Mouse (Mus musculus) limb, embryonic 14.5 days (tissue): ENCODE results near the gene Atp11a. TPM values are rescaled to one million over a fixed set of nuclear protein-coding genes. Genes with fewer than 3 reads are reported as not detected.

Experiments used
- ATAC-seq: fragments of 200-750 bp; cut with Nextera tagmentation; 2 replicates; pipeline ENCODE4 v1.8.0; 2017; ENCODE audit warnings: low read depth, moderate number of reproducible peaks, moderate TSS enrichment; ENCODE audit not compliant: low FRiP score
- DNase-seq: peaks from one replicate; pipeline ENCODE4 v3.0.0-alpha.2; 2015; ENCODE audit warnings: low spot score
- H3K27ac ChIP-seq: fragments of 300-500 bp; sonication (generic); replicated peaks from 2 replicates; pipeline ENCODE4 v1.5.1; 2014; ENCODE audit warnings: low read depth, mild to moderate bottlenecking, low read length, moderate library complexity, mixed read lengths
- H3K27me3 ChIP-seq: fragments of 300-500 bp; sonication (generic); 2 replicates; pipeline ENCODE4 v1.6.1; 2014; ENCODE audit warnings: low read length, mixed read lengths; ENCODE audit not compliant: control insufficient read depth, insufficient read depth
- H3K36me3 ChIP-seq: fragments of 300-500 bp; sonication (generic); 2 replicates; pipeline ENCODE4 v1.6.1; 2014; ENCODE audit warnings: mild to moderate bottlenecking, low read length, moderate library complexity, mixed read lengths; ENCODE audit not compliant: control insufficient read depth, insufficient read depth
- H3K4me1 ChIP-seq: fragments of 300-500 bp; sonication (generic); 2 replicates; pipeline ENCODE4 v1.6.1; 2014; ENCODE audit warnings: antibody characterized with exemption, low read length, mixed read lengths; ENCODE audit not compliant: control insufficient read depth, insufficient read depth
- H3K4me2 ChIP-seq: fragments of 300-500 bp; sonication (generic); replicated peaks from 2 replicates; pipeline ENCODE4 v1.6.1; 2014; ENCODE audit warnings: low read depth, mild to moderate bottlenecking, low read length, moderate library complexity; ENCODE audit not compliant: severe bottlenecking
- H3K4me3 ChIP-seq: fragments of 300-500 bp; sonication (generic); replicated peaks from 2 replicates; pipeline ENCODE4 v1.5.1; 2014; ENCODE audit warnings: low read length
- H3K9ac ChIP-seq: fragments of 300-500 bp; sonication (generic); 2 replicates; pipeline ENCODE4 v1.6.1; 2014; ENCODE audit warnings: mild to moderate bottlenecking, low read depth, low read length, moderate library complexity; ENCODE audit not compliant: severe bottlenecking
- H3K9me3 ChIP-seq: fragments of 300-500 bp; sonication (generic); 2 replicates; pipeline ENCODE4 v1.6.1; 2016; ENCODE audit warnings: low read length; ENCODE audit not compliant: control insufficient read depth
- POLR2A ChIP-seq: fragments of 200-500 bp; IDR thresholded peaks from 2 replicates; pipeline ENCODE4 v1.8.0; 2012; ENCODE audit warnings: inconsistent platforms, mild to moderate bottlenecking, moderate library complexity, borderline replicate concordance; ENCODE audit not compliant: insufficient read depth, insufficient read length; ENCODE audit errors: extremely low read depth
- WGBS: fragments of 180-500 bp; shearing (Covaris S2); extraction: QIAGEN DNeasy Blood & Tissue Kit; methylation state at CpG from one replicate; pipeline ENCODE4 v1.1.7; 2014; 5-methylcytosine and 5-hydroxymethylcytosine counted together
- polyA plus RNA-seq, 2 experiments: library from polyadenylated mRNA; depleted of rRNA in 1 of 2; stranded (reverse) in 1 of 2; unstranded in 1 of 2; fragments of >200 nt; fragmentation: Nextera tagmentation in 1 of 2; extraction: Ambion mirVana in 1 of 2; gene quantifications; 2 replicates each; pipeline versions ENCODE4 v1.2.1 to v1.2.3; 2012 to 2014

The Atp11a gene
- polyA plus RNA-seq, 2 experiments: 26.0 to 81.8 TPM

DNA sequence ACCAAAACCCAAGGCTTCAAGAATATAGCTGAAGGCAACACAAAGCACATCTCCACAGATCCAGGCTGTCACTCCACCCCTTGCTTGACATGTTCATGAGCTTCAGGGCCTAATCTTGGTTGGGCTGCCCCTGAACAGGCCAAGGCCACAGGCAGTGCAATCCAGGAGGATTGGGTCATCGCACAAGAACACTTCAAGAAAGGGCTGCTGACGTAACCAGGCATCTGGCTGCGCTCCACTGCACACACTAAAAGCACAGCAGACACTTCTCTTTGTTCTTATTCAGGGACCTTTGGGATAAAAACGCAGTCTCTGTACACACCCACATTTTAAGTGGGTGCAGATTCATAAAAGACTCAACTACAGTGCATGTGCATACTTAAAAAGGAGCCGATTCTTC lies 26.0 kb upstream of the Atp11a start:
- Histone ChIP-seq H3K4me1 (no peaks in the 10 kb centered on the region), H3K4me3 (no peak overlapping the region), H3K9me3 (no peaks in the 10 kb centered on the region), H3K4me2 (no peak overlapping the region), H3K27ac (no peak overlapping the region), H3K36me3 (no peaks in the 10 kb centered on the region), H3K27me3 (no peaks in the 10 kb centered on the region), H3K9ac (no peak overlapping the region)
- no peak for DNase-seq
- 65% methylated on average over 5 of the region's 5 CpGs for WGBS
- TF ChIP-seq POLR2A: no peak
- ATAC-seq: no peak

DNA sequence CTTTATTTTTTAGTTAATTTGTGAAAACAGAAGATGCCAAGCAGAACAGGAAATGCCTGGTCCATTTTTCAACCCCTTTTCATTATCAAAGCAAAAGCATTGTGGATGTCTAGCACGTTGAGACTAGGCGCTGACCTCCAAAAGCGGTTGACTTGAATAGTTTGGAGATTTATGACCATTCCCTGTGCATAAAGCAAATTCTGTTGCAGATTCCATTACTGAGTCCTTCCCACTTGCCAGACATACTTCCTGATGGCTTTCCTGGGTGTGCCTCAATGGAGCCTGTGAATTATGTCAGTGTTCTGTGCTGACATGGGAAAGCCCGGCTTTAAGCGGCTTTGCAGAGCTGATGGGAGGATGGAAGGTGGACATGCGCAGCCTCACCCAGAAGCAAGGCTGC lies 24.4 kb upstream of the Atp11a start:
- H3K27me3 ChIP-seq: no peaks in the 10 kb centered on the region
- ATAC-seq: no peak
- H3K9ac ChIP-seq: no peak overlapping the region
- no peak overlapping the region for H3K27ac ChIP-seq
- no peaks in the 10 kb centered on the region for H3K9me3 ChIP-seq
- no peaks in the 10 kb centered on the region for H3K36me3 ChIP-seq
- no peak for DNase-seq
- no peak for TF ChIP-seq POLR2A
- no peak overlapping the region for H3K4me2 ChIP-seq
- H3K4me1 ChIP-seq: no peaks in the 10 kb centered on the region
- no peak overlapping the region for H3K4me3 ChIP-seq
- WGBS: 72% methylated on average over 6 of the region's 6 CpGs

DNA sequence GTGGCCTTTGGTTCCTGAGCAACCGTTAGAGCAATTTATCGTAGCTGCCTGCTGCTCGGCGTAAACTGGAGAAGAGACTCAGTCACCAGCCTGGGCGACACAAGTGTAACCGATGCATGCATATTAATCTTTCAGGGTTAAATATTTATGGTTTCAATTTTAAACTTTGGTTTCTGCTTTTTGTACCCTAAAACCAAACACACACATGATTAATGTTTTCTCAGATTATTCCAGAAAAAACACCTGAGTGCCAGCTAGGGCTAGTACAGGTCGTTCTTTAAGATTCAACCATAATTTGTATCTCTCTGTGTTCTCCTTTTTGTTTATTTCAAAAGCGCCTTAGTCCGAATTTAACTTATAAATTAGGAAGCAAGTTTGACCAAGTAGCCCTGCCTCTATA lies 17.7 kb upstream of the Atp11a start:
- ATAC-seq (no peak), DNase-seq (no peak)
- no peaks in the 10 kb centered on the region for H3K27me3 ChIP-seq
- 84% methylated on average over 9 of the region's 9 CpGs for WGBS
- no peak overlapping the region for H3K27ac ChIP-seq
- no peak overlapping the region for H3K4me3 ChIP-seq
- H3K9me3 ChIP-seq: no peaks in the 10 kb centered on the region
- no peaks in the 10 kb centered on the region for H3K36me3 ChIP-seq
- no peak for TF ChIP-seq POLR2A
- H3K4me2 ChIP-seq: no peak overlapping the region
- H3K4me1 ChIP-seq: no peaks in the 10 kb centered on the region
- no peak overlapping the region for H3K9ac ChIP-seq

DNA sequence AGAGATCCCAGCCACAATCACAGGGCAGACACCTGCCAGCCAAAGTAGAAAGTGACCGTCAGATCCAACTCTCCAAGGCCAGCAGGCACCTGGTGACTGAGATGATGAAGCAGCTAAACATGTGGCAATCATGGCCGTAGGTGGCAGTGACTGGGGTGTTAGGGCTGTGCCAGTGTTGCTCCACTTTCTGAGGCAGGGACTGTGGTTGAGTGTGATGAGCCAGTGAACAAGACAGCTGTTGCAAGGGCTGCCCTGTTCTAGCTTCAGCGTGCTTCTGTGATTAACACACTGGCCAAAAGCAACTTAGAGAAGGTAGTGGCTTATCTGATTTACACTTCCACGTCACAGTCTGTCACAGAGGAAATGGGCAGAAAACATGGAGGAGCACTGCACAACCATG lies 13.4 kb upstream of the Atp11a start:
- 83% methylated on average over 4 of the region's 4 CpGs for WGBS
- no peaks in the 10 kb centered on the region for H3K27me3 ChIP-seq
- TF ChIP-seq POLR2A: no peak
- no peak overlapping the region for H3K27ac ChIP-seq
- no peak overlapping the region for H3K4me3 ChIP-seq
- no peak overlapping the region for H3K9ac ChIP-seq
- H3K4me1 ChIP-seq: no peaks in the 10 kb centered on the region
- no peaks in the 10 kb centered on the region for H3K9me3 ChIP-seq
- ATAC-seq (no peak), DNase-seq (no peak)
- no peaks in the 10 kb centered on the region for H3K36me3 ChIP-seq
- no peak overlapping the region for H3K4me2 ChIP-seq

DNA sequence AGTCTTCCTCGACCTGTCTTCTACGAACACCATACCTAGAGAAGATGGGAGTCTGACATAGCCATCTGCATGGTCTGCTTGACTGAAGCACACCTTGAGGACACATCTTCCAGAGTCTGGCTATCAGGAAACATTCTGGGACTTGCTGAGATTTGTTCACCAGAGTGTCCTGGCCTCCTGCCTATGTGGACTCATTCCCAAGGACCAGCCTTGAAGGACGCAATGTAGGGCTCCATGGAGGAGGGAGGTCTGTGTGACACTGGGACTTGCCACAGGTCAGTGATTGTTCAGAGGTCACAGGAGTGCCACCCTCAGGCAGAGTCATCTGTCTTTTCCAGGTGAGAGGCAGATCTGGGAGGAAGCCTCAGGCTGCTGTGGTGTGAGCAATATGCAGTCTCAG lies 8.6 kb upstream of the Atp11a start:
- Histone ChIP-seq H3K36me3 (no peaks in the 10 kb centered on the region), H3K9ac (no peak overlapping the region), H3K4me3 (no peak overlapping the region), H3K4me2 (no peak overlapping the region), H3K4me1 (peaks cover 5% of the 10 kb centered on the region; the same call in 1 of the 2 replicates), H3K27ac (no peak overlapping the region), H3K27me3 (no peaks in the 10 kb centered on the region), H3K9me3 (no peaks in the 10 kb centered on the region)
- TF ChIP-seq POLR2A: no peak
- no peak for DNase-seq
- WGBS: 85% methylated on average over 3 of the region's 3 CpGs
- ATAC-seq: no peak

DNA sequence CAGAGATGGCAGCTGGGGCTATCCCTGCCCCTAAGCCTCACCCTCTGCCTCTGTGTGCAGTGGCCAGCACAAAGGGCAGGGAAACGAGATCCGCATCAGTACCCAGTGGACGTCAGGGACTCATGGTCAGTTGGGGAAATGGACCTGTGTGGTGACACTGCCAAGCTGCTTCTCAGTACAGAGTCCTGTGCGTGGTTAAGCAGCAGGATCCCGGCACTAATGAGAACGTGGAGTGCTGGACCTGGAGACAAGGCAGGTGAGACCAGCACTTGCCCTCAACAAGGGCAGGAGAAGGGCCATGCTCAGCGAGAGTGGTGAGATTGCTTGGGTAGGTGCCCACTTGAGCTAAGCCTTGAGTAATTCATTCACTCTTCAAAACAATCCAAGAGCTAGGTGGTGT lies 7.7 kb upstream of the Atp11a start:
- H3K9ac ChIP-seq: no peak overlapping the region
- H3K9me3 ChIP-seq: no peaks in the 10 kb centered on the region
- DNase-seq: no peak
- peaks cover 6% of the 10 kb centered on the region; the same call in 1 of the 2 replicates for H3K4me1 ChIP-seq
- no peak for TF ChIP-seq POLR2A
- ATAC-seq: no peak
- H3K4me3 ChIP-seq: no peak overlapping the region
- no peak overlapping the region for H3K4me2 ChIP-seq
- H3K27ac ChIP-seq: no peak overlapping the region
- no peaks in the 10 kb centered on the region for H3K36me3 ChIP-seq
- H3K27me3 ChIP-seq: no peaks in the 10 kb centered on the region
- WGBS: 79% methylated on average over 7 of the region's 7 CpGs
